Mouse (Mus musculus) retina, postnatal 1 day (tissue): ENCODE measurements at regions not wholly inside any gene's neighbourhood (a gene's known extent, or its start where the extent isn't known, plus 50 kb on each side); places are given as distances from the start of the nearest gene placed in this dataset.

Experiments used
- DNase-seq: peaks from one replicate; pipeline ENCODE4 v3.0.0-alpha.2; 2012

GRCm38 (mm10) chr2:178668451-178668850 is 238.1 kb downstream of the Cdh26 start:
- no peak for DNase-seq

- DNase-seq = no peak
Observed at GRCm38 (mm10) chr2:178670952-178671351, 240.6 kb downstream of the Cdh26 start.

GRCm38 (mm10) chr2:178673621-178674020 is 243.3 kb downstream of the Cdh26 start:
- no peak for DNase-seq

GRCm38 (mm10) chr2:178674621-178675020 is 244.3 kb downstream of the Cdh26 start:
- DNase-seq = no peak

GRCm38 (mm10) chr2:178676970-178677369 is 246.6 kb downstream of the Cdh26 start:
- no peak for DNase-seq

GRCm38 (mm10) chr2:178680368-178680767 is 250.0 kb downstream of the Cdh26 start:
- DNase-seq = peak; percentile 41

GRCm38 (mm10) chr2:178684026-178684958 is 254.0 kb downstream of the Cdh26 start:
- no peak for DNase-seq

GRCm38 (mm10) chr2:178685211-178685610 is 254.9 kb downstream of the Cdh26 start:
- DNase-seq = no peak

- DNase-seq = peak; percentile 71
Observed at GRCm38 (mm10) chr2:178686167-178686601, 255.9 kb downstream of the Cdh26 start.

- DNase-seq = peak; percentile 80
Observed at GRCm38 (mm10) chr2:178688586-178688985, 258.3 kb downstream of the Cdh26 start.

- peak; percentile 54 for DNase-seq
Observed at GRCm38 (mm10) chr2:178691190-178691864, 261.0 kb downstream of the Cdh26 start.

- no peak for DNase-seq
Observed at GRCm38 (mm10) chr2:178691865-178692228, 261.5 kb downstream of the Cdh26 start.

- DNase-seq = no peak
Observed at GRCm38 (mm10) chr2:178692231-178692630, 261.9 kb downstream of the Cdh26 start.

- DNase-seq = no peak
Observed at GRCm38 (mm10) chr2:178698648-178699047, 268.3 kb downstream of the Cdh26 start.

GRCm38 (mm10) chr2:178700825-178701224 is 270.5 kb downstream of the Cdh26 start:
- DNase-seq = no peak

GRCm38 (mm10) chr2:178704510-178704909 is 274.2 kb downstream of the Cdh26 start:
- no peak for DNase-seq

- no peak for DNase-seq
Observed at GRCm38 (mm10) chr2:178708649-178709048, 278.3 kb downstream of the Cdh26 start.

- DNase-seq = no peak
Observed at GRCm38 (mm10) chr2:178709192-178709881, 279.0 kb downstream of the Cdh26 start.

GRCm38 (mm10) chr2:178710001-178710400 is 279.7 kb downstream of the Cdh26 start:
- DNase-seq = no peak

- DNase-seq = peak; percentile 79
Observed at GRCm38 (mm10) chr2:178711587-178712080, 281.3 kb downstream of the Cdh26 start.

GRCm38 (mm10) chr2:178712391-178712892 is 282.1 kb downstream of the Cdh26 start:
- DNase-seq = peak; percentile 70

GRCm38 (mm10) chr2:178715500-178716245 is 285.3 kb downstream of the Cdh26 start:
- no peak for DNase-seq
